Mouse (Mus musculus): ENCODE measurements around the gene Slc47a1. TPM values are rescaled to one million over a fixed set of nuclear protein-coding genes. Genes with fewer than 3 reads are reported as not detected.
"Not testable (repeated sequence)": the region's sequence is repeated elsewhere in the genome, so short reads cannot be mapped to it uniquely, and the experiment has no call there.

Slc47a1 gene
- polyA plus RNA-seq, 1 experiment, result 6.4 TPM

DNA sequence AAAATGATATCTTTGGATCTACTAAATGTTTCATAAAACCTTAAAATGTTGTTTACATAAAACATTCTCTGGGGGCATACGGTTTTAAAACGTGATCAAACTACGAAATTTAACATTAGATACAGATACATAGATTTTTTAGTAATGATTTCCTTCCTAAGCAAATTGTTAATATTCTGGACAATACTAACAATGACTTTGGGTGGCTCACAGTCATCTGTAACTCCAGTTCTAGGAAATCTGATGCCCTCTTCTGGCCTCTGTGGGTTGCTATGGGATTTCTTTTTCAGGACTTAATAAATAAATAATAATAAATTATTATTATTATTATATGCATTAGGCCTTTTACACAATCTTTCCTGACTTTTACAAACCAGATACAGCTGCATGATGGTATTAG, 30.9 kb upstream of the Slc47a1 start:
- TF ChIP-seq POLR2A (IDR thresholded peaks at IDR 0.05; ENCODE audit: extremely low read depth, insufficient read depth, low read length) (no peak), CTCF (IDR thresholded peaks at IDR 0.05; ENCODE audit: extremely low read depth, insufficient read depth, low read length) (no peak)
- Histone ChIP-seq H3K4me3 (ENCODE audit: insufficient read depth, low read length) (peak overlapping the region; percentile 80; the same call in 1 of the 2 replicates), H3K27ac (ENCODE audit: insufficient read depth, low read length) (no peak overlapping the region), H3K4me1 (ENCODE audit: control insufficient read depth, insufficient read depth, low read length) (no peaks in the 10 kb centered on the region)

DNA sequence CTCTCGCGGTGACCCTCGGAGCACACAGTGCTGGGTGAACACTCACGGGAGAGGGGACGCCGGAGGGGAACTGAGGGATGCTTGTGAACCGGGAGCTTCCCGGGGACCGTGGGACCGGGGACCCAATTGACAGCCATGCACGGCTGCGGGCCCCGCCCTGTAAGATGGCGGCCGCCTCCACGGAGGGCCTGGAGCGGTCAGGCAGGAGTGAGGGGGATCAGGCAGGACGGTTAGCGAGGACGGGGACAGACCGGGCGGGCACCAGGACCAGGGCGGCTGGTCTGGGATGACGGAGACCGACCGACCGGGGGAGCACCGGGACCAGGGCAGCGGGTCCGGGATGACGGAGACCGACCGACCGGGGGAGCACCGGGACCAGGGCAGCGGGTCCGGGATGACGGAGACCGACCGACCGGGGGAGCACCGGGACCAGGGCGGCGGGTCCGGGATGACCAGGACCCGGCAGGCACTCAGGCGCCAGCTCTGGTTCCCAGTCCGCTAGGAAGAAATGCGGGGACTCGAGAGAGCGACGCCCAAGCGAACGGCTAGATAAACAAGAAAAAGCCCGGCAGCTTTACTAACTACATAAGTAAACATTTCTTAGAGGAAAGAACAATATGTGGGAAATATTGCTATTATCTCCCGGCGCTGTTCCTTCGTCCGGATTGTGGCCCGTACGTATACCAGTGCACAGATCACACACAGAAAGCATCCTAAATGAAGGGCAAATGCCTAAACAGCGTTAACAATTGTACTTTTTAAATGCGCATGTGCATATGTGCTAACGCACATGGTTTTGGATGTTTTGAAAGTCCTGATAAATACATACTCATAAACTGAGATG, 30.3 kb upstream of the Slc47a1 start:
- TF ChIP-seq CTCF (IDR thresholded peaks at IDR 0.05; ENCODE audit: extremely low read depth, insufficient read depth, low read length) (no peak), POLR2A (IDR thresholded peaks at IDR 0.05; ENCODE audit: extremely low read depth, insufficient read depth, low read length) (peak; percentile 61; the same call in 1 of the 2 replicates)
- Histone ChIP-seq H3K4me3 (ENCODE audit: insufficient read depth, low read length) (peak overlapping the region; percentile 80), H3K4me1 (ENCODE audit: control insufficient read depth, insufficient read depth, low read length) (no peaks in the 10 kb centered on the region), H3K27ac (ENCODE audit: insufficient read depth, low read length) (peak overlapping the region; percentile 94)

DNA sequence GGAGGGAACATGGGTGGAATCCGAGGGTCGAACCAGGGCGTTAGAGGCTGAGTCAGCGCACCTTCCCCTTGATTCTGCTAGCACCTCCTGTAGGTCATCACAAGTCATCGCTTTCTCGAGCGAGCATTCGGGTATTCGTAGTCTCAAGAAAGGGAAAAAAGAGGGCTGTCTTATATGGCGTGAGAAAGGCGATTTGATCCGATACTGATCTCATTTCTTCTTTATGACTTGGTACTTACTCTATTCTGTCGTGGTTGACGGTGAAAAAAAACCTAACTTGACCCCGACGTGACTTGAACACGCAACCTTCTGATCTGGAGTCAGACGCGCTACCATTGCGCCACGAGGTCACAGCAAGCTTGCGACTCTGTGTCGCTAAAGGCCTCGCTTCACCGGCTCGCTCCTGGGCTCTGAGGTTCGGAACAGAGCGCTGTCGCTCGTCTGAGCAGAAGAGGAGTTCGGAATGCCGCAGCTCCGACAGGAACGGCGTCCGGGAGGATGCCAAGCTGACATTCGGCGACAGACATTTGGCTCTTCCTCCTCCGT, 29.6 kb upstream of the Slc47a1 start:
- TF ChIP-seq CTCF (IDR thresholded peaks at IDR 0.05; ENCODE audit: extremely low read depth, insufficient read depth, low read length) (peak; percentile 37), POLR2A (IDR thresholded peaks at IDR 0.05; ENCODE audit: extremely low read depth, insufficient read depth, low read length) (peak; percentile 83)
- Histone ChIP-seq H3K27ac (ENCODE audit: insufficient read depth, low read length) (peak overlapping the region; percentile 94), H3K4me1 (ENCODE audit: control insufficient read depth, insufficient read depth, low read length) (no peaks in the 10 kb centered on the region), H3K4me3 (ENCODE audit: insufficient read depth, low read length) (peak overlapping the region; percentile 80)

DNA sequence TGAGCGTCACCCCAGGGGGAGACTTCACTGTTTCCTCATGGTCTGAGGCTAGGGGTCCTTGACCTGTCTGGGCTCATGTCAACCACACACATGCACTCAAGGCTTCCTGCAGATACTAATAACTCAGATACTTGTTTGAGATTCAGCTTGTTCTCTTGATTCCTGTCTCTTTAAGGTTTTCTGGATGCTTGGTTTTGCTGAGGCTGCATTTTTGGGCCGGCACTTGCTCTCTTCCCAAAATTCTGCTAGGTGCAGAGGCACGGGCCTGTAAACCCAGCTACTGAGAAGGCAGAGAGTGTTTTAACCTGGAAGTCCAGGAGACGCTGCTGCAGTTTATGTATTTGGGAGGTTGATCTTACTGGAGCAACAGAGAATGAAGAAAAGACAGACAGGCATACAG, 23.6 kb upstream of the Slc47a1 start:
- TF ChIP-seq POLR2A (IDR thresholded peaks at IDR 0.05; ENCODE audit: extremely low read depth, insufficient read depth, low read length), result no peak
- no peak for TF ChIP-seq CTCF (IDR thresholded peaks at IDR 0.05; ENCODE audit: extremely low read depth, insufficient read depth, low read length)
- Histone ChIP-seq H3K27ac (ENCODE audit: insufficient read depth, low read length) (no peak overlapping the region), H3K4me1 (ENCODE audit: control insufficient read depth, insufficient read depth, low read length) (no peaks in the 10 kb centered on the region), H3K4me3 (ENCODE audit: insufficient read depth, low read length) (no peak overlapping the region)

DNA sequence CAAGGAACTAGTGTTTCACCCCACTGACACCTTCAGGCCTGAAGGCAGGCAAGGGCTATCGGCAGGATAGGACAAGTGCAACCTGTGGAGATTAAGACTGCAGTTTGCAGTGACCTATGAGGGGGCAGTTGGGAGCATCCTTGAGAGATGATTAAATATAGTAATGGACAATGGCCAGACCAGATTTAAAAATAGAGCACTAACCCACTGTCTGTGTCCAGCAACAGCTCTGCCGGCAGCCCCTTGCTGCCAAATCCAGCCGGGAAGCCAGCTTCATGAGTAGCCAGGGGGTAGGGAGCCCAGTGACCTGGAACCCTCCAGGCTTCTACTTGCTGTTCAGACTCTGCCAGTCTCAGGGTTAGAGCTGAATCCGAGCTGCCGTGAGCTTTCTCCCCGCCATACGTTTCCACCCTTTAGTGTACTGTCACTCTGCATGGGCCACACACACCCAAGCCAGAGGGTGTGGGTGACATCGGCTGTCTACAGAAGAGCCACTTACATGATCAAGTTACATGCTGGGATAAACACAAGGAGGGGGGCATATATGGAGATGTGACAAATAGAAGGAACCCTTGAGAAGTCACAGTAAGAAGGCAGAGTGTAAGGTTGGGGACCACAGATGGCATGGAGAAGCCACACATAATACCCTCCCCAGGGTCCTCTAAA, 22.7 kb upstream of the Slc47a1 start:
- no peak for TF ChIP-seq POLR2A (IDR thresholded peaks at IDR 0.05; ENCODE audit: extremely low read depth, insufficient read depth, low read length)
- TF ChIP-seq CTCF (IDR thresholded peaks at IDR 0.05; ENCODE audit: extremely low read depth, insufficient read depth, low read length), result no peak
- no peak overlapping the region for H3K4me3 ChIP-seq (ENCODE audit: insufficient read depth, low read length)
- H3K4me1 ChIP-seq (ENCODE audit: control insufficient read depth, insufficient read depth, low read length), result no peaks in the 10 kb centered on the region
- no peak overlapping the region for H3K27ac ChIP-seq (ENCODE audit: insufficient read depth, low read length)

DNA sequence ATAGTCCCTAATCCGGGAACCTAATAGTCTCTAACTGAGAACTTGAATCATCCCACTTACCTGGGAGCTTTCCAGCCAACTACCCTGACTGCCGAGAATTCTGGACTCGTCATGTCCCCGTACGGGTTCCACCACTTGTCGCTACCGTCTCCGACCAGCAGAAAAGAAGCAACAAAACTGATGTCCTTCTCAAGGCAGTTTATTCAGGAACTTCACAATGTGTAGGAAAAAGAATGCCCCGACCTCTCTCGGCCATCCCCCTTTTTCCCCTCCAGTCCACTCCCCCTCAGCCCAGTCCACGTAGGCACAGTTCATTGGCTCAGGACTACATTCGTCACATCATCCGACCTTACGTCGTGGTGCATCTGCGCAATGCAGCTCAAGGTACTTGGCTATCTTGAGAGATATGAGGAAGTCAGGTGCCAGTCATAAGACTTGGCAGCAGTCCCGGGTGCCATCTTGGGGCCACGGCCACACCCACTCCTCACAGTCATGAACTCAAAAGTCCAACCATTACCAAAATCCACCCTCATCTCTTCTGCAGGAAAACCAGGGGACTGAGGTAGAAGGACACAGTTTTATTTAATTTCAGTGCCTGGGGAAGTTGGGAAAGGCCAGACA, 19.4 kb upstream of the Slc47a1 start:
- not testable (repeated sequence) for H3K4me1 ChIP-seq (ENCODE audit: control insufficient read depth, insufficient read depth, low read length); H3K4me3 ChIP-seq (ENCODE audit: insufficient read depth, low read length); H3K27ac ChIP-seq (ENCODE audit: insufficient read depth, low read length)

DNA sequence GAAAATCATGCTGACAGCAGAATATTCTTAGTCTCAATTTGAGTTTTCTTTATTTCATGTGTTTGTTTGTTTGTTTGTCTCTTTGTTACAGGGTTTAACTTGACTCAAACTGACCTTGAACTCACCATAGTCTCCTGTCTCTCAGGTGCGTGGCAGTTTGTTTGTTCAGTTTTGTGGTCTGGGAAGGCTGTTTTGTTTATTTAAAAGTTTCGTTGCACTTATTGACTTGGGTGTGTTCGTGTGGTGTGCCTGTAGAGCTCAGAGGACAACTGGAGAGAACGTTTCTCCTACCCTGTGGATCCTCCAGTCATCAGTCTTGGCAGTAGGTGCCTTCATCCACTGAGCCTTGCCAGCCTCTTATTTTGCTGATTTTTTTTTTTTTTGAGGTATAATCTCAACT, 10.8 kb upstream of the Slc47a1 start:
- H3K4me1 ChIP-seq (ENCODE audit: control insufficient read depth, insufficient read depth, low read length), result no peaks in the 10 kb centered on the region
- no peak overlapping the region for H3K4me3 ChIP-seq (ENCODE audit: insufficient read depth, low read length)
- H3K27ac ChIP-seq (ENCODE audit: insufficient read depth, low read length), result no peak overlapping the region
- TF ChIP-seq CTCF (IDR thresholded peaks at IDR 0.05; ENCODE audit: extremely low read depth, insufficient read depth, low read length) (no peak), POLR2A (IDR thresholded peaks at IDR 0.05; ENCODE audit: extremely low read depth, insufficient read depth, low read length) (no peak)

DNA sequence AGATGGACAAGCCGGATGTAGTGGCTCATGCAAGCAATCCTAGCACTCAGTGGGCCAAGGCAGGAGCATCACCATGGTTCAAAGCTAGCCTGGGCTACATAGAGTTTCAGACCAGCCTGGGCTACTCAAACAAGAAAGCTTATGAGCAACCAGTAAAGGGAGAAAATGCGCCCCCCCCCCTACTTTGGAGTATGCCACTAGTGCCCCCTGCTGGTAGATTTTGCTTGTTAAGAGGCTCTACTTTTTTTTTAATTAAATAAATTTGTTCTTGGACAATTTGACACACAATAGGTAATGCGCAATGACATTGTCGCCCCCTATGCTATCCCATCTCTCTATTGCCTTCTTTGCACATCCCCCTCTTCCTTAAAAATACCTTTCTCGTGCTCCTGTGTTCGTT, 9.9 kb upstream of the Slc47a1 start:
- Histone ChIP-seq H3K27ac (ENCODE audit: insufficient read depth, low read length) (no peak overlapping the region), H3K4me3 (ENCODE audit: insufficient read depth, low read length) (no peak overlapping the region), H3K4me1 (ENCODE audit: control insufficient read depth, insufficient read depth, low read length) (no peaks in the 10 kb centered on the region)
- TF ChIP-seq CTCF (IDR thresholded peaks at IDR 0.05; ENCODE audit: extremely low read depth, insufficient read depth, low read length) (peak; percentile 24), POLR2A (IDR thresholded peaks at IDR 0.05; ENCODE audit: extremely low read depth, insufficient read depth, low read length) (no peak)

DNA sequence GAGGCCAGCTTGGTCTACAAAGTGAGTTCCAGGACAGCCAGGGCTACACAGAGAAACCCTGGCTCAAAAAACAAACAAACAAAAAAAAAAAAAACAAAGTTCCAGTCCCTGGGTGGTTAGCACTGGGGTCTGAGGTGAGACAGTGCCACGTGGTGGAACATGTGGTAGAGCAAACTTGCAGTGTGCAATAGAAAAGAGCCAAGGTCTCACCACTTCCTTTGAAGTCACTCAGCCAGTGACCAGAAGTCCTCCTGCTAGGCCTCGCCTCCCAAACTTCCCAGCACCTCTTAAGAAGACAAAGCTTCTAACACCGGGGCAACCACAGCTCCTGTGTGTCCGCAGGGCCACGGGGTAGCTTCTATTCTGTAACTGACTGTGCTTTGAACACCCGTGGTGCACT, 9.1 kb upstream of the Slc47a1 start:
- Histone ChIP-seq H3K4me1 (ENCODE audit: control insufficient read depth, insufficient read depth, low read length) (no peaks in the 10 kb centered on the region), H3K27ac (ENCODE audit: insufficient read depth, low read length) (no peak overlapping the region), H3K4me3 (ENCODE audit: insufficient read depth, low read length) (no peak overlapping the region)
- TF ChIP-seq POLR2A (IDR thresholded peaks at IDR 0.05; ENCODE audit: extremely low read depth, insufficient read depth, low read length), result no peak
- TF ChIP-seq CTCF (IDR thresholded peaks at IDR 0.05; ENCODE audit: extremely low read depth, insufficient read depth, low read length), result no peak

All from cortical plate, adult 2 months (tissue).